Mouse (Mus musculus) midbrain, embryonic 14.5 days (tissue): Measurements from ENCODE around the gene Wbp2nl. TPM values are rescaled to one million over a fixed set of nuclear protein-coding genes. Genes with fewer than 3 reads are reported as not detected.
"Not testable (repeated sequence)": the region's sequence is repeated elsewhere in the genome, so short reads cannot be mapped to it uniquely, and the experiment has no call there.

Source experiments
- ATAC-seq: fragments of 200-750 bp; cut with Nextera tagmentation; 2 replicates; pipeline ENCODE4 v1.8.0; 2017; ENCODE audit warnings: moderate number of reproducible peaks, moderate library complexity; ENCODE audit not compliant: low FRiP score, low TSS enrichment
- DNase-seq: peaks from one replicate; pipeline ENCODE4 v3.0.0-alpha.2; 2015
- H3K27ac ChIP-seq: fragments of 300-500 bp; sonication (generic); replicated peaks from 2 replicates; pipeline ENCODE4 v1.5.1; 2014; ENCODE audit warnings: mild to moderate bottlenecking, low read depth, low read length, moderate library complexity
- H3K27me3 ChIP-seq: fragments of 300-500 bp; sonication (generic); 2 replicates; pipeline ENCODE4 v1.6.1; 2014; ENCODE audit warnings: low read length, control low read depth, mixed read lengths; ENCODE audit not compliant: control insufficient read depth, insufficient read depth
- H3K36me3 ChIP-seq: fragments of 300-500 bp; sonication (generic); 2 replicates; pipeline ENCODE4 v1.6.1; 2014; ENCODE audit warnings: low read length, control low read depth; ENCODE audit not compliant: control insufficient read depth, insufficient read depth
- H3K4me1 ChIP-seq: fragments of 300-500 bp; sonication (generic); 2 replicates; pipeline ENCODE4 v1.6.1; 2014; ENCODE audit warnings: mild to moderate bottlenecking, antibody characterized with exemption, low read length, control low read depth; ENCODE audit not compliant: control insufficient read depth, insufficient read depth
- H3K4me2 ChIP-seq: fragments of 300-500 bp; sonication (generic); 2 replicates; pipeline ENCODE4 v1.6.1; 2014; ENCODE audit warnings: mild to moderate bottlenecking, low read length, moderate library complexity
- H3K4me3 ChIP-seq: fragments of 300-500 bp; sonication (generic); replicated peaks from 2 replicates; pipeline ENCODE4 v1.5.1; 2014; ENCODE audit warnings: low read depth, low read length
- H3K9ac ChIP-seq: fragments of 300-500 bp; sonication (generic); replicated peaks from 2 replicates; pipeline ENCODE4 v1.6.1; 2014; ENCODE audit warnings: mild to moderate bottlenecking, low read length, moderate library complexity
- H3K9me3 ChIP-seq: fragments of 300-500 bp; sonication (generic); 2 replicates; pipeline ENCODE4 v1.6.1; 2016; ENCODE audit warnings: low read length, control low read depth, mixed read lengths; ENCODE audit not compliant: control insufficient read depth
- WGBS: fragments of 180-500 bp; shearing (Covaris S2); extraction: QIAGEN DNeasy Blood & Tissue Kit; methylation state at CpG from one replicate; pipeline ENCODE4 v1.1.7; 2014; 5-methylcytosine and 5-hydroxymethylcytosine counted together
- polyA plus RNA-seq: library from polyadenylated mRNA; unstranded; fragments of >200 nt; fragmentation: Nextera tagmentation; extraction: Ambion mirVana; gene quantifications from 2 replicates; pipeline ENCODE4 v1.2.1, GENCODE M21; 2014

Gene Wbp2nl
- polyA plus RNA-seq, 1 experiment from 2014 or later: not detected

DNA sequence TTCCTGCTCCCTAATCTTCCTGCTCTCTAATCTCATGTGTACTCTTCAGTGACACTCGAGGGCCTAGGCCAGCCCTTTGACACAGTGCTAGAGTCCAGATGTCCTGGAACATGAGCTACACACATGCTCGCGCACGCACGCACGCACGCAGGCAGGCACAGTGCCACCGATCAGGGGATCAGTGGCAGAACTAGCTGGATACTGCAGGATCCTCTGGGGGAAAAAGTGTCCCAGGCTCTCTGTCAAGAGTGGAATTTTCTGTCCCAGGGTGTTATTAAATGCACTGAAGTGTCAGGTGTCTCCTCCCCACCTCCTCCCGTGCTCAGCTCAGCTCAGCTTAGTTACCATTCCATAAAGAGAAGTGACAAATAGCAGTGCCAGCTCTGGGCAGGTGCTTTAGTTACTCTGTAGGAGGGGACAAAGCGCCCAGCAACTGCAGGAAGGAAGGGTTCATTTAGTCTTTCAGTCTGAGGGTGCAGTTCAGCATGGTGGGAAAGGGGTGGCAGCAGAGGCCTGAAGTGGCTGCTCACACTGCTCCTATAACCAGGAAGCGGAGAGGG, 62.8 kb downstream of the Wbp2nl start:
- ATAC-seq: no peak
- 78% methylated on average over 11 of the region's 11 CpGs for WGBS

GRCm38 (mm10) chr15:82362234-82362633, 63.5 kb downstream of the Wbp2nl start:
- no peak overlapping the region for H3K9ac ChIP-seq
- no peaks in the 10 kb centered on the region for H3K36me3 ChIP-seq
- H3K4me2 ChIP-seq: no peak overlapping the region
- no peak overlapping the region for H3K4me3 ChIP-seq
- H3K9me3 ChIP-seq: no peaks in the 10 kb centered on the region
- DNase-seq: no peak
- WGBS: 88% methylated on average over 4 of the region's 4 CpGs
- ATAC-seq: no peak
- no peak overlapping the region for H3K27ac ChIP-seq
- H3K27me3 ChIP-seq: no peaks in the 10 kb centered on the region
- no peaks in the 10 kb centered on the region for H3K4me1 ChIP-seq

More for the DNA sequence above, 62.8 kb downstream of the Wbp2nl start:
- DNase-seq: no peak
- no peaks in the 10 kb centered on the region for H3K27me3 ChIP-seq
- no peak overlapping the region for H3K27ac ChIP-seq
- no peaks in the 10 kb centered on the region for H3K36me3 ChIP-seq
- H3K4me3 ChIP-seq: no peak overlapping the region
- no peak overlapping the region for H3K4me2 ChIP-seq
- H3K4me1 ChIP-seq: no peaks in the 10 kb centered on the region
- H3K9me3 ChIP-seq: no peaks in the 10 kb centered on the region
- H3K9ac ChIP-seq: no peak overlapping the region

DNA sequence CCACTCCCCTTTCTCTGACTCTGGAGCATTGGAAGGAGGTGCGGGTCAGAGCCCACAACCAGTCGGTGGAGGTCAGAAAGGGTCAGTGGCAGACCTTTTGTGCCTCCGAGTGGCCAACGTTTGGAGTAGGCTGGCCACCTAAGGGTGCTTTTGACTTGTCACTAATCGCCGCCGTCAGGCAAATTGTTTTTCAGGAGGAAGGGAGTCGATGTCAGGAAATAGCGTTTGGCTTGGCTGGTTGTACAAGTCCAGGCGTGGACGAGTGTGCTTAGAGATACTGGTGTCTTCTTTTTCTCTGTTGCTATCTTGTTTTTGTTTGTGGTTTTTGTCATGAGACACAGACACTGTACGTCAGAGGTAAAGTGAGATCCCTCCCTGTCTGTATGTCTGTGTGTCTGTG, 65.0 kb downstream of the Wbp2nl start:
- not testable (repeated sequence) for H3K9me3 ChIP-seq, H3K4me3 ChIP-seq, H3K4me1 ChIP-seq, H3K4me2 ChIP-seq, ATAC-seq, DNase-seq, H3K27me3 ChIP-seq, H3K27ac ChIP-seq, H3K9ac ChIP-seq, H3K36me3 ChIP-seq
- 75% methylated on average over 7 of the region's 12 CpGs for WGBS

Other genes starting within 250 kb of the Wbp2nl start
- 0.04 TPM in 1 of 2 replicates, not detected in the other for gene 4930407I10Rik, start 239.8 kb upstream of the Wbp2nl start, polyA plus RNA-seq
- gene Mei1, start 229.0 kb upstream of the Wbp2nl start, polyA plus RNA-seq: 0.07 TPM in 1 of 2 replicates, not detected in the other
- gene Ccdc134, start 171.0 kb upstream of the Wbp2nl start, polyA plus RNA-seq: 10.0 and 11.0 TPM in 2 replicates
- 132 and 158 TPM in 2 replicates for gene Srebf2, start 151.8 kb upstream of the Wbp2nl start, polyA plus RNA-seq
- gene Shisa8, start 86.1 kb upstream of the Wbp2nl start, polyA plus RNA-seq: 0.70 and 1.5 TPM in 2 replicates
- 0.19 TPM in 1 of 2 replicates, not detected in the other for gene Tnfrsf13c, start 74.6 kb upstream of the Wbp2nl start, polyA plus RNA-seq
- gene Cenpm, start 54.2 kb upstream of the Wbp2nl start, polyA plus RNA-seq: 13.9 and 23.2 TPM in 2 replicates
- gene 1500009C09Rik, start 46.6 kb upstream of the Wbp2nl start, polyA plus RNA-seq: 12.2 and 47.6 TPM in 2 replicates
- 361 and 403 TPM in 2 replicates for gene Sept3, start 24.1 kb upstream of the Wbp2nl start, polyA plus RNA-seq
- 23.0 and 27.3 TPM in 2 replicates for gene Naga, start 40.0 kb downstream of the Wbp2nl start, polyA plus RNA-seq
- gene Pheta2, start 40.0 kb downstream of the Wbp2nl start, polyA plus RNA-seq: 0.85 and 1.3 TPM in 2 replicates
- 286 and 365 TPM in 2 replicates for gene Smdt1, start 40.0 kb downstream of the Wbp2nl start, polyA plus RNA-seq
- 375 and 469 TPM in 2 replicates for gene Ndufa6, start 55.4 kb downstream of the Wbp2nl start, polyA plus RNA-seq
- gene Cyp2d22, start 81.3 kb downstream of the Wbp2nl start, polyA plus RNA-seq: 0.76 and 2.1 TPM in 2 replicates
- not detected in 2 replicates for gene Cyp2d11, start 95.1 kb downstream of the Wbp2nl start, polyA plus RNA-seq
- not detected in 2 replicates for gene Cyp2d10, start 108.2 kb downstream of the Wbp2nl start, polyA plus RNA-seq
- not detected in 2 replicates for gene Cyp2d9, start 134.5 kb downstream of the Wbp2nl start, polyA plus RNA-seq